Mouse (Mus musculus) monocyte, adult 2 months (primary cell): ENCODE measurements around the gene Camkmt.

Experiments used
- DNase-seq, 2 experiments: peaks; one replicate each; pipeline ENCODE4 v3.0.0; 2022; ENCODE audit warnings: low spot score in 2 of 2, low read depth in 1 of 2

Gene Camkmt

DNA sequence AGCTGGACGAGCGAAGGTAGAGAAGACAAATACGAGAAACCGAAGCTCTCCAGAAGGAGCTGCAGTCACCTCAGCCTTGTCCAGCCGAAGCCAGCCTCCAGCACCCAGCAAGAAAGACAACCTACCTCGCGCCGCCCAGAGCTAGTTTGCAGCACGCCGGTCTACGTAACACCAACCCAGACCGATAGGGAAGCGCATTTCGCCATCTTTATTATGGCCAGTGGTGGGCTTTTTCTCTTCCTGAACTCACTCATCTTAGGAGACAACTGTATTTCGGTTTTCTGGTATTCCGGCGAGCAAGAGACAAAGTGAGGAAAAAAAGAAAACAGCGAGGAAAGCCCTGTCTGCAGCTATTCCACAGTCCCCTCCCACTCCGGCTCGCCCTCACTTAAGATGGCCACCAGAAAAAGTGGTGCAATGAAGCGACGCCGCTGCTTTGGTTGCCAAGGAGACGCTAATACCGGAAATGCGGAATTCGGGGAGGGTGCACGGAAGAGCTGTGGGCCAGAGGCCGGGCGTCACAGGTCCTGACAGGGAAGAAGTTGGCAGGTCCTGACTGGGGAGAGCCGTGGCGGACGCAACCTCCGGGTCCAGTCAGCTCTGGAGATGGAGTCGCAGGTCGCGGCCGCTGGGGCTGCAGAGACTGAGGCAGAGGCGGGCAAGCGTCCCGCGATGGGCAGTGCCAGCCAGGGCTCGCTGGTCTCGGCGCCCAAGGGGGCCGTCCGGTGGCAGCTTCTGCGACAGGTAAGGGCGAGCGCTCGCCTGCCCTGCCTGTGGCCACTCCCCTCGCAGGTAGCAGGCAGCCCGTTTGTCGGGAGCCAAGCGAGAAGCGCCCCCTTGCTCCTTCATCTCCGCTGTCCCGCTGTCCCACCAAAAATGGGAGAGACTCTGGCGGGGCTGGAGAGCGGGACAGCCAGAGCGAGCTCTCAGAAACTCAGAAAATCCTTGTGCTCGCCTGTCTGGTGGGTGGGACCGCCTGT lies at the start of gene Camkmt, which contains the start of gene Prepl:
Camkmt (plus strand) TSS at position 433 of the 980 bp plus-strand sequence.
Prepl (minus strand) TSS at position 122 of the 980 bp plus-strand sequence.
- peak; percentile 95 for DNase-seq

DNA sequence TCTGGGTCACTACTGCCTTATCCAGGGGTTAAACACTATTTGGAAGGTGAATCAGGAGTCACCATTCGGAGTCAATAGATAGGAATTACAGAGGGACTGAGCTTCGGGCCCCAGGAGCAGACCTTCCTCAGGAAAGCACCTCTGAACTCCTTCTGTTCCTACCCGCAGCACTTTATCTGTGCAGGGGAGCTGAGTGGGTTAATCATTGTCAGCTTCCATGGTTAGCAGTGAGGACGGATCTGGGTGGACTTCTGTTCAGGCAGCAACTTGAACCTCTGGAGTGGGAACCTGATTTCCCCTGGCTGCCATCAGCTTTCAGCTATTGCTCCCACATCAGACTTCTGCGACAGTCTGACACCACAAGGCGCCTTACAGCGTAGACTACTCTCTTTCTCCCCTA lies 49.4 kb upstream of the Camkmt start:
- no peak for DNase-seq

DNA sequence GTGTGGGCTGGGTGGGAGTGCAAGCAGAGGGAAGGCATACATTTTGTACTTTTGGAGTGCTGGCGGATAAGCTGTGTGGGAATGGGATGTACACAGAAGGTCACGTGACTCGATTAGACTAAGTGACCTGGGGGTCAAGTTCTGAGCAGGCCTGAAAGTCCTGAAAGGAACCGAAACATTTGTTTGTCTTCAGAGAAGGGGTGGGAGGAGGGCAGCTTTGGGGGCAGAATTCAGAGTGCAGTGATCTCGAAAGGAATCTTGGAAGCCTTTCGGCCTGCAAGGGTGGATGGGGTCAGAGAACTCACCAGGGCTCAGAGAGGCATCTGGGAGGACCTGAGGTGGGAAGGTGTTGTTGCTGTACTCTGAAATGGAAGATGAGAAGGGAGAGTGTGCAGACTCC lies 47.9 kb upstream of the Camkmt start:
- DNase-seq = no peak

DNA sequence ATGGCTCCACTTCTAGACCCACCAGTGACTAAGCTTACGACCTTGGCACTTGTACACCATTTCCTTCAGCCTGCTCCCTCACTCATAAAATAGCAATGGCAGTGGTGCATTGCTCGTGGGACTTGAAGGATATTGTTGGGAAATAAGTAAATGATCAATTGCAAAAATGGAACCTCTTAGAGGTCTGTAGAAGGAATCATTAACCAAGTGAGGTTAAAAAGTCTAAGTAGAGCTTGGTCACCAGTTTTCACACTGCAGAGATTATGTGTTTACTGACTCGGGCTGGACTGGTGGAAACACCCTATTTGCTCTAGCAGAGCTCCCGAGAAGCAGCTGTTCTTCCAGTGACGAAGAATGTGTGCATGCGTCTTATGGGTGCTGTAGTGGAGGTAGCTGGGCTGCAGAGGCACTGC lies 46.9 kb upstream of the Camkmt start:
- DNase-seq = no peak

DNA sequence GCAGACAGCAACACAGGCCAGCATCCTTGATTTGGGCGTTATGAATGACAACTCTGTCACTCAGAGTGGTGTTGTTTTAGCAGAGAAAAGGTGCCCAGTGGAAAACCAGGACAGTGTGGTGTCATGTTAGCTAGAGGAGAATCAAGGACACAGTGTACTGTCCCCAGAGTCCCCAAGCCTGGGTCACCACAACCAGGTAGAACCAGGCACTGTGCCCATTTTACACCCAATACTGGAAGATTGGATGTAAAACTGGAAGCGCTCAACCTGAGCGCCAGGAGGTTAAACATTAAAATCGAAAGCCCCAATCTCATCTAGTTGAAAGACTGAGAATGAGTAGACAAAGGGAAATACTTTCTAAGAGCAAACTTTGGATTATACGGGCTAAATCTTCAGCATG lies 45.9 kb upstream of the Camkmt start:
- no peak for DNase-seq

DNA sequence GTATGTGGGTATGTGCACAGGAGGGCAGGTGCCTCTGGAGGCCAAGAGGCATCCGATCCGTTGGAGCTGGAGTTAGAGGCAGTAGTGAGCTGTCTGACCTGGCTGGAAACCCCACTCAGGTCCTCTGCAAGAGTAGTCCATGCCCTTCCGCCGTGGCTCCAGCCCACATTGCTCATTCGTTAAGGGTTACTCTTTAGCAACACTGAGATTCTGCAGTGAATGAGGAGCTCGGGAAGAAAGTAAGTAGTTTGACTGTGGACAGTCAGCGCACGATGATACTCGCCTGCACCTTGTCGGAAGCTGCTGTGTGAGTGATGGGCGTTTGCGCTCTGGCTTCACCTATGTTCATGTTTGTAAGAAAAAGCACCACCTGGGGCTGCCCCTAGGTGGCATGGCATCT lies 45.2 kb upstream of the Camkmt start:
- DNase-seq = no peak

DNA sequence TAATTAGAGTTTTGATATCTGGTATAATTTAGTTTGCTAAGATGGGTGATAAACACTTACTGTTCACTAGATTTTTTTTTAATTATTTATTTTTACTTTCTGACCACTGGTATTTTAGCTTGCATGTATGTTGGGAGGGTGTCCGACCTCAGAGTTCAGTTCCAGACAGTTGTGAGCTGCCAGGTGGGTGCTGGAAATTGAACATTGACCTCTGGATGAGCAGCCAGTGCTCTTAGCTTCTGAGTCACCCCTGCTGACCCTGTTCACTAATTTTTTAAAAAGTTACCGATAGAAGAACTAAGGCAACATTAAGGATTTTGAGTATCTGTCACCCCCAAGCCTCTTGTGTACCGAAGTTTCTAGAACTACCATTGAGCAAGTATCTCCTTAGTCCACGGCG lies 42.0 kb upstream of the Camkmt start:
- DNase-seq = no peak

DNA sequence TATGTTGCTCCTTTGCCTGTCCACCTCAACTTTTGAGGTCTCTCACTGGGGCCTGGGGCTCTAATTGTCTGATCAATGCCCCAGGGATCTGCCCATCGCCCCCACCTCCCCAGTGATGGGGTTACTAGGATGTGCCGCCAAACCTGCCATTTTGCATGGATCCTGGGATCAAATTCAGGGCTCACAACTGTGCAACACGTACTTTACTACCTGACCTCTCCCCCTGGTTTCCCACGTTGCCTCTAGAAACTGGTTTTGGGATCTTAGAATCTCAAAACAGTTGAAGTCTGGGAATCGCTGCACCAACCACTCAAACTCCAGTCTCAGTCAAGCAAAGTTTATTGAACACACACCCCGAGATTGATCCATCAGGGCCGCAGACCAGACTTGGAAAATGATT lies 32.1 kb upstream of the Camkmt start:
- no peak for DNase-seq

DNA sequence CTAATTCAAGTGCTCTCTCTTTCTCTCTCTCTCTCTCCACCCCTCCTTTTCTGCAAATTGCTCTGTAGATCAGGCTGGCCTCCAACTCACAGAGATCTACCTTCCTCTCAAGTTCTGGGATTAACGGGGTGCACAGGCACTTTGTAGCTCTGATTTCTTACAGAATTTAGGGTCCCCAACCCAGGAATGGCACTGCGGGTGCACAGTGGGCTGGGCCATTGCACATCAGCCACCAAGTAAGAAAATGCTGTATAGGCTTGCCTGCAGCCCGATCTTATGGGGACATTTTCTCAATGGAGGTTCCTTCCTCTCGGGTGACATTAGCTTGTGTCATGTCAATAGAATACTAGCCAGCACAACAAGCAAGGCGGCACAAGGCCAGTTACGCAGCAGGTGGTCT lies 31.2 kb upstream of the Camkmt start:
- DNase-seq = no peak

DNA sequence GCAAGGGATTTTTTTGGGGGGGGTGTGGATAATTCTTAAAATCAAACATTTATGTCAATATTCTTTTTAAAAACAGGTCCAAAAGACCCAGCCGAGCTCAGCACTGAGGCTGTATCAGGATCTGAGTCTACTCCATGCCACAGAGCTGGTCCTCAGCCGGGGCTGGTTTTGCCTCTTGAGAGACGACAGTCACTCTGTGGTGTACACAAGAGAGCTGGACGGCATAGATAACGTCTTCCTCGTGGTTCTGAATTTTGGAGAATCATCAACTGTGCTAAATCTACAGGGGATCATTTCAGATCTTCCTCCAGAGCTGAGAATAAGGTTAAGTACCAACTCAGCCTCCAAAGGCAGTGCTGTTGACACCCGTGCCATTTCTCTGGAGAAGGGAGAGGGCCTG lies 26.8 kb upstream of the Camkmt start:
- DNase-seq = no peak

DNA sequence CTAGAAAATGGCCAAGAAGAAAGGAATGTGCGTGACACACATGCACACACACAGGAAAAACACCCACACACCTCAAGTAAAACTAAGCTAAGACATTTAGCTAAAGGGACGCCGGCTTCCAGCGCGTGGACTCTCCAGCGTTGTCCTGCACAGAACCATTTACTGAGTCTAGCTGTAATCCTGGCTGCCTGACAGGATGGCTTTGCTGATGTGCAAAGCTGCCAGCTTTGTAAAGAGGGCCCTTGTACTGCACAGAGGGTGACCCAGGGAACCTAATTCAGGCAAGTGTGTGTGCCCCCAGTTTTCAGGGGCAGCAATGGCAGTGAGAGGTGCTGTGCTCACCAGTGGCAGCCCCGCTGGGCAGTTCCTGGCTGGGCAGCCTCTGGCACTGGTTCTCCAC lies 23.0 kb upstream of the Camkmt start:
- no peak for DNase-seq

DNA sequence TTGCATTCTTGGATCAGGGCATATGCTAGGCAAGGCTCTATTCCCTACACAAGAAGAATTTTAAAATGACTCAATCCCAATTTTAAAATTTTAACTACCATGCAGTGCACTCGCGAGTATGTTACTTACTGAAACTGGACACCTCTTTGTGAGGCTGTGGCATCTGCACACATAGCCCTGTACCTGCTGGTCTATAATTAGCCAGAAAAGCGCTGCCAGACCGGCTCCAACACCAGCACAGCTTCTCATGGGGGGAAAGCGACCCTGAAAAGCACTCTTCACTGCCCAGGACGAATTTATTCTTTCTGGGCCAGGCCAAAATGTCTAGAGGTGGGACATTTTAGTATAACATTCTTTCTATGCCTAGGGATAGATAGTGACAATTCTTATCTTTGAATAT lies 19.7 kb upstream of the Camkmt start:
- DNase-seq = no peak

DNA sequence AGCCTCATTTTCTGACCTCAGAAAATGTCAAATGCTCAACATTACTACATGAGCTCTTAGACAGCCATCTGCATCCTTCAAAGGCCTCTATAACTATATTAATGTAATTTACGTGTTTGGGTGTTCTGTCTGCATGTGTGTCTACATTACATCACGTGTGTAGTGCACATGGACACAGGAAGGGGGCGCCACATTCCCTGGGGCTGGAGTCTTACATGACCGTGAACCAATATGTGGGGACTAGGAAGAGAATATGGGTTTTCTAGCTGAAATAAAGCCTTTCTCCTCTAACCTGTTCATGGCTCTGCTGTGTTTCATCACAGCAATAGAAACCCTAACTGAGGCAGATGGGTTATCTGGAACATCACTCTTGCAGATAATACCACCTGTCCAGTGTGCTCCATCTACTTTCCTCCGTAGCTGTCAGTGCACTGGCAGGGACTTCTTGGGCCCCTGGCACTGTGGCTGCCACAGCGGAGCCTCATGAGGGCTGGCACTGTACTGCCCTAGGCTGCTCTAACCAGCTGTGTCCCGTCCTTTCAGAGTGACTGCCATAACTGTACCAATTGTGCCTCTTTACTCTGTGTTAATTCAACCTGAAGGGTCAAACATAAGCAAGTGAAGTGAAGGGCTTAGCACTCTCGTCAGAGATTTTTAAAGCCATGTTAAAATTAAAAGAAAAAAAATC lies 19.1 kb upstream of the Camkmt start:
- no peak for DNase-seq

DNA sequence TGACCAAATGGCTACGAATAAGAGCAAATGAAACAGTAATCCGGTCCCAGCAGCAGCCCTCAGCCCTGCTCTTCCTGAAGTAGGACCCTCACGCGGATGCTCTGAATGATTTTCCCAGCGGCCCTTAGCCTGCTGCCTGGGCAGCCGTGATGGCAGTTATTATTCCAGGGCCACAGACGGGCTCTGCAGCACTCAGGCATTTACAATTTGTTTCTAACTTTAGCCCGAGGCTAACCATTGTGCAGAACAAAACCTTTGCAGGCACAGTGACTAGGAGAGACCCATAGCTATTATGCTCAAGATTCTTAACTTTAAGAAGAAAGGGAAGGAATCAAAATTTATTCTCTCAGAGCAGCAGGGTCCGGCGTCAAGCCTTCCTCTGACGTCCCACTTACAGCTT lies 18.0 kb upstream of the Camkmt start:
- DNase-seq = no peak

DNA sequence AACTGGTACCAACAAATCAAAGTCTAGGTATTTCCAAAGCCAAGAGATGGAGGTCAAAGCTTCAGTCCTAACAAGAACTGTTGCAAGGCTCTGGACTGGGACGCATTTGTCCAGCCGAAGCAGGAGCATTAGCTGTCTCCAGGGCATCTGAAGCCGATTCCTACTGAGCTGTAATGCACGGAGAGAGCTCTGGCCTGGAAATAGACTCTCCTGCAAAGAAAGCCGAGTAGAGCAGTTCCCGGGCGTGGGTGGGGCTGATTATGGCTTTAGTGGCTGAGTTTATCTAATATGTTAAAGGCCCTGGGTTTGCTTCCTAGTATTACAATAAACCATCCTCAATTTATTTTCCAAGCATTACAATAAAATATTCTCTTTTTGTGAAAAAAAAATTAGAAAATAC lies 17.1 kb upstream of the Camkmt start:
- DNase-seq = no peak

DNA sequence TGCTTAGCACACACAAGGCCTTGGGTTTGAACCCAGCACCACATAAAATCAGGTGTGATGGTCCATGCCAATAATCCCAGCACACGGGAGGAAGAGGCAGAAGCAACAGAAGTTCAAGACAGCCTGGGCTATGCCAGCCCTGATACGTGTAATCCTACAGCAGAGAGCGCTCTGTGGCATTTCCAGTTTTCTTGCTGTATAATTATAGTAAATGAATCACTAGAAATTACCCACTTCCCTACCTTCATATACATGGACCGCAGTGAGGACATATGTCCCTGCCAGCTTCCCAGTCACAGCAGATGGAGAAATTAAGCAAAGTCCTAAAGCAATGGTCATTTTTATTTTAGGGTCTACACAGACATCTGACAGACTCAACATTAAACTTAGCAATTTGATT lies 16.3 kb upstream of the Camkmt start:
- no peak for DNase-seq

DNA sequence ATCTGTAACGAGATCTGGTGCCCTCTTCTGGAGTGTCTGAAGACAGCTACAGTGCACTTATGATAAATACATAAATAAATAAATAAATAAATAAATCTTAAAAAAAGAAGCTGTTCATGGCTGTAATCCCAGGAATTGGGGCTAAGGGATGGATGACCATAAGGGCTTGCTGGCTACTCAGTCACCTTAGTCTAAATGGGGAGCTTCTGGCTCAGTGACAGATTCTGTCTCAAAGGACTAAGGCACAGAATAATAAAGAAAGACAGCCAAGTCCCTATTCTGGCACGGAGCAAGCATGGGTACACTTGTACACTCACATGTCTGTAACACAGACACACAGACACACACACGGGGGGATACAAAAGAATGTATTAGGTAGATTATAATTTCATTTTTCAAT lies 11.1 kb upstream of the Camkmt start:
- no peak for DNase-seq

DNA sequence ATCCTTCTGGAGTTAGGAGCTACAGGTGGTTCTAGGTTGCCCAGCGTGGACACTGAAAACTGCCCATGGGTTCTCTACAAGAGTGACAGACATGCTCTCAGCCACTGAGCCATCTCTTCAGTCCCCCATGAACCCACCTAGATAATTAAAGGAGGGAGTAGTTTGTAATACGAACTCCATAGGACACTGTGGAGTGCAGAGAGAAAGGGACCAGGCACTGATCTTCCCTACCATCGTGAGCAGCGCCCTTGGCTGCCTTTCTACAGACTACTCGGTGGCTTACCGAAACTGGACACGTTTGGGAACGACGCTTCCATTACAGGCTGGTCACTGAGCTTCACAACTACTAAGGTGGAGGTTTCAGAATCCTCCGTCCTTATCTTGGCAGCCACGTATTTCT lies 9.6 kb upstream of the Camkmt start:
- DNase-seq = no peak

DNA sequence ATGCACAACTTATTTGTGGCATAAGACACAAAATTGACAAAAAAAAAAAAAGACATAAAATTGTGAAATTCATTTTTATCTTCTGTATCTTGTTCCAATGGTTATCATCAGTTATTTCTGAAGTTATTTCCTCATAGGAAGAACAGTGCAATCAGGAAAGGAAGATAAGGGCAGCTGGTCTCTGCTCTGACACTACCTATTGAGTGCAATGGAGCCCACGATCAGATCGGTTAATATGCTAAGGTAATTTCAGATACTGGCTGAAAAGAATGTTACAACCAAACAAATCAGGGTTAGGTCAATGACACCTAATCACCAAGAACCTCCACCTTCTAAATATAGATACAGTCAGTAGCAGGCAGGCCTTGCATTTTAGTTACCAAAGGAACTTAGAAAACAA lies 5.0 kb upstream of the Camkmt start:
- no peak for DNase-seq

DNA sequence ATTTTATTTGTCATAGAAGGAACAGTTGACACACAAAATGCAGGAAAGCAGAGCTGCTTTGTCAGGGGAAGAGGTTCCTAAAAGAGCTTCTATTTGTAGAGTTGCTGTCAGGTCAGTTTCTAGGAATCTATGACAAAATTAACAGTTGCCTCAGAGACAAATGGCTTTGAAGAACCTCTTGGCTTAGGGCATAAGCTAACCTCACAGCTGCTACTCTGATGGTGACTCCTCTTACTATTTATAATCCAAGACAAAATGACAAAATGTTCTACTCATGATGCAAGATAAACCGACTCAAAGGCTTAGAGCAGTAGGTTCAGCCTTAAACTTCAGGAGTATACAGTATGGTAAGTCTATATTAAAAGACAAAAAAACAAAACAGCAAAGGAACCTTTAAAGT lies 3.9 kb upstream of the Camkmt start:
- no peak for DNase-seq

DNA sequence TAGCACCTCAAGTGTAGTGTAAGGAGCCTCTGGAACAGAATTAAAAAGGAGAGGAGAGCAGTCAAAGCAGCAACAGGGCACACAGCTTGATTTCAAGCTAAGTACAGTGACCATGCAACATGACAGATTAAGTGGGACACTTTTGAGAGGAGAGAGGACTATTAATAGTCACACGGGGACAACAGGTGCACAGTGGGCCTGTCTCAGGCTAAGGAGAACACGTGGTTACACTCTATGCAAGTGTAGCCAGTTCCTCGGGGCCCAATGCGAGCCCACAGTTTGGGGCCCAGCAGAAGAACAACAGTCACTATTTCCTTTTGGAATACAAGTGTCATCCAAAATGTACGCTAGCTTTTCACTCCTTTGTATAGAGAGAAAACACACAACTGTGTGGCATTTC lies 2.8 kb upstream of the Camkmt start:
- DNase-seq = no peak

DNA sequence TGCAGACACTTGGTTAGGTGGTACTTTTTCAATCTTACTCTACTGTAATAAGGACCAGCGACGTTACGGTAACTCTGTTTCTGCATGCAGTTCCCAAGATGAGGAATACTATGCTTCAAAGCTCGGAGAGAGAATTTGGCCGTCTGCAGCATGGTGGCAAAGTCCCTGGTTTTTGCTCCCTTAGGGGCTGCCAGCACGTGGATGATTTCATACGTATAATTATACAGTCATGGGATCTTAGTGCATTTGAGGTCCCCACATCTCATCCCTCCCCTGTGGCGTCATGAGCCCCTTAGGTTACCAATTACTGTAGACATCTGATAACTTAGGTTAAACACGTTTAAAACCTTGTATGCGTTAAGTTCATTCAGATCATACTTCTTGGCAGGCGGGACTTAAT lies 2.0 kb upstream of the Camkmt start:
- DNase-seq = no peak
